Mouse (Mus musculus): Measurements from ENCODE around the gene Slc23a3.

Slc23a3 gene

GRCm38 (mm10) chr1:75133421-75134207 lies at the start of gene Slc23a3:
Gene Slc23a3 (minus strand): TSS chr1:75133890.
- DNase-seq (ENCODE audit: low read depth, low spot score): no peak

GRCm38 (mm10) chr1:75182160-75182559 lies 48.5 kb upstream of the Slc23a3 start:
- DNase-seq (ENCODE audit: low read depth, low spot score): no peak

DNA sequence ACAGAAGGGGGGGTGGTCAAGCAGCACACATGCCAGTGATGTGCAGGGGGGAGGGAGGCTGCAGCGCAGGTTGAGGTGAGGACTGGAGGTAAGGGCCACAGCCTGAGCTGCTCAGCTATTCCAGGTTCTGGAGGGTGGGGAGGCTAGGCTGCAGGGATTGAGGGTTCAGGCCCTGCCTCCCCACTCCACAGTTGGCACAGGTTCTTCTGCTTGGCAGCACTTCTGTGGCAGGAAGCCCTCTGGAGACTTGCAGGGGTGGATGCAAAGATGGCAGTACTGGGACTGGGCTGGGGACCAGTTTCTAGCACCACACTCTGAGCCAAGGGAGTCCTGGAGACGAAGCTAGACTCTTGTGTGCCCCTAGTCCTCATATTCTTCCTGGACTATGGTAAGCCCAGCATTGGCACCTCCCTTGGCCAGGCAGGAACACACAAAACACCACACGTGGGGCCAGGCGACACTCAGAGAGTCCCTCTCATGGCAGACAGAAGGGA lies 47.7 kb upstream of the Slc23a3 start:
- no peak for DNase-seq (ENCODE audit: low read depth, low spot score)

- no peak for DNase-seq (ENCODE audit: low read depth, low spot score)
These were observed 47.1 kb upstream of the Slc23a3 start for GRCm38 (mm10) chr1:75180741-75181140.

GRCm38 (mm10) chr1:75180105-75180590 lies 46.5 kb upstream of the Slc23a3 start, which contains the start of gene Abcb6:
Gene Abcb6 (minus strand): TSS chr1:75180392.
- DNase-seq (ENCODE audit: low read depth, low spot score): peak; percentile 80

DNA sequence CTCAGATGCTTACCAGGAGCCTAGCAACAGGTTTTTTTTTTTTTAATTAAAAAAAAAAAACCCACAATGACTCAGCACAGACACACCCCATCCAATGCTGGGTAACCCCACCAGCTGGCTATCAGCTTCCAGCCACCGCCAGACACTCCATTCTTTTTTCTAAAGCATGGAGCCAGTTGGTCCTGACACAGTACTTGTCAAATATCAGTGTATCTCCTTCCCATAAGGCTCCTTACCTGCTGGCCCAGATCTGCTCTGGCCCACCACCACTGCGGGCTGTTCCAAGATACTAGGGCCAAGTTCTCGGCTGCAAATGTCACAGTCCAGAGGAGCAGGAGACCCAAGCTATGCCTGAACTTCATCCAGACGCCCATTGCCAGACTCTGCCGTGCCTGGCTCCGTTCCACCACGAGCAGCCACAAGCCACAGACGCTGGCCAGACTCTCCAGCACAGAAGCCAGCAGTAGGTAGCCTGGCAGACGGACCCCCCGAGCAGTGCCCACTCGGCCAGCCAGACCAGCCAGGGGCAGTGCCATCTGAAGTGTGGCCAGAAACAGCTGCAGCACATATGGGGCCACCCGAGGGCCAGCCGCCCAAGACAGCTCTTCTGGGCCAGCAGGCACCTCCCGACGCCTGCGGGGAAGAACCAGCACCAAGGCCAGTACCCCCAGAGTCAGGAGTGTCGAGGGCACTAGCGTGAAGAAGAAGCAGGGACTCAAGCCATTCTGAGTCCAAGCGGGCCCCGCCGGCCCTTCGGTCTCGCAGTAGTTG lies 45.8 kb upstream of the Slc23a3 start:
- no peak for DNase-seq (ENCODE audit: low read depth, low spot score)

- peak; percentile 97 for DNase-seq (ENCODE audit: low read depth, low spot score)
These were observed 35.1 kb upstream of the Slc23a3 start, which contains the start of gene Zfand2b for GRCm38 (mm10) chr1:75168472-75169464. Gene Zfand2b (plus strand): TSS chr1:75168646.

- DNase-seq (ENCODE audit: low read depth, low spot score): no peak
These were observed 34.4 kb upstream of the Slc23a3 start for GRCm38 (mm10) chr1:75168093-75168471.

DNA sequence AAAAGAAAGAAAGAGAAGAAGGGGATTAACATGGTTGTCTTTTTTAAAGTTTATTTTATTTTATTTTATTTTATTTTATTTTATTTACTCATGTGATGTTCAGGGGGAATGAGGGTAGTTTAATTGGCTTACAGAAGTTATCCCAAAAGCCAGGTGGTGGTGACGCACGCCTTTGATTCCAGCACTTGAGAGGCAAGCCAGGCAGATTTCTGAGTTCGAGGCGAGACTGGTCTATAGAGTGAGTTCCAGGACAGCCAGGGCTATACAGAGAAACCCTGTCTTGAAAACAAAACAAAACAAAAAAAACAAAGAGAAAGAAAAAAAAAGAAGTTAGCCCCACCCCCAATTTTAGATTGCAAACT lies 26.5 kb upstream of the Slc23a3 start:
- DNase-seq (ENCODE audit: low read depth, low spot score): no peak

DNA sequence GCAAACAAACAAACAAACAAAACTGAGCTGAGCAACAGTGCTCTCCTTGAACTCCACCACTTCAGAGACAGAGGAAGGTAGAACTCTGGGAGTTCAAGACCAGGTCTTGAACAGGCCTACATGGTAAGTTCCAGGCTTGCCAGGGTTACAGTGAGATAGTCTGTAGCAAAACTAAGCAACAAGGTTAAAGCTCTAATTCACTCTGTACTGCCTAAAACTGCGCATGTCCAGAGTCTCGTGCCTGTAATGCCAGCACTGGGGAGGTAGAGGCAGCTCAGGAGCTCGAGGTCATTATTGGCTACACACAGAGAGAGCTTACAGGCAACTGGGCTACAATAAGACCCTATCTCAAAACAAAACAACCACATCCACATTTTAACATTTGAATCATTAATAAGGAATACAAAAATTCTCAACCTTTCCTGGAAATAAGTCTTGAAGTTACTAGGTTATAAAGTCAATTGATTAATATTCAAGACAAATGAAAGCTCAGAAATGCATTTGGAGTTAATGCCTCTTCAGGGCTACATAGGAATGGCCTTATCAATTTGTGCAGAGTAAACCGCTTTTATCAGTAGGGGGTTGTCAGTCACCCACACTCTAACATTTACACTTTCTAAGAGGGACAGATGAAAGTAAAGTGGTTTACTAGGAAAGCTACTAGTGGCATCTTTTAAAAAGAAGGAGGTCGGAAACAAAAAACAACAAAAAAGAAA lies 26.0 kb upstream of the Slc23a3 start:
- no peak for DNase-seq (ENCODE audit: low read depth, low spot score)

- no peak for DNase-seq (ENCODE audit: low read depth, low spot score)
These were observed 25.3 kb upstream of the Slc23a3 start for GRCm38 (mm10) chr1:75158990-75159389.

DNA sequence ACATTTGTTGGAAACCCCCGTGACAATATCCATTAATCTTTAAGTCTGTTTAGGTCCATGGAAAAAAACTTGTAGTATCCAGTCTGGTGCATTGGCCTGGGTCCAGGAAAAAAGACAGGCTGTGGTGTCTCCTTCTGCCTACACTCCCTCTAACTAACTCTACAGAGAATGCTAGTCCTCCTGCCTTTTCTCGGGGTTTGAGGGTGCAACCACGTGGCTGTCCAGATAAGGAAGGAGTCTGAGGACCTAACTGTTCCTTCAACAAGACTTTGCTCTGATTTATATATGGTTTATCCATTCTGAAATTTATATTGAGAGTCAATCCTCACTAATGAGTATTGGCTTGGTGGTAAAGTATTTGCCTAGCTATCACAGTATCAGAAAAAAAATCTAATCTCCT lies 22.1 kb upstream of the Slc23a3 start:
- no peak for DNase-seq (ENCODE audit: low read depth, low spot score)

- DNase-seq (ENCODE audit: low read depth, low spot score): no peak
These were observed 15.0 kb upstream of the Slc23a3 start for GRCm38 (mm10) chr1:75148727-75149126.

DNA sequence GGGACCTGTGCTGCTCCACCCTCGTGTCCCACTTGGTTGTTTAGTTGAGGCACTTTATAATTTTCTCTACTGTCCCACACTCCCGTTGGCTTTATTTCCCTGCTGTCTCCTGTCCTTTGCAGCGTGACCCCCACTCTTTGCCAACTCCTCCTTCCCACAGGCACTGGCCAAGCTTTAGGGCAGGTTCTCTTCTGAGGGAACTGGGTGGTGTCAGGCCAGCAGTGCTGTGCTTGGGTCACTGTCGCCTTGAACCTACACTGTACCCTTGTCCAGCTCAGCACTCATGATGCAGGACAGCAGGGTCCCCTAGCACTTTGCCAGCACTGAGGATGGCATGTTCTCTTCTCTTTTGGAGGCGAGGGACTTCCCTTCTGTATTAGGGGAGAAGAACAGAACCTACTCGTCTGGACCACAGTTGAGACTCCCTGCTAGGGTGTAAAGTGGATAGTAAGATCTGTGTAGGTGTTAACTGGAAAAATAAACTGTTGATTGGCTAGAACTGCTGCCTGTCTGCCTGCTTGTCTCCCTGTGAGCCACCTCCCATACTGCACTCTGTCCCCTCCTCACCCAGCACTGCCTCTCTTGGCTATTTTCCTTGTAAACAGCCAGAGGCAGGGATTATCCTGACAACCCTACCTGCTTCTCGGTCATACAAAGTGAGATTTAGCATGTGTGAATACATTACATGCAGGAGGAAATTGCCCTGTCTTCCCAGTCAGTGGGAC lies 13.9 kb upstream of the Slc23a3 start:
- no peak for DNase-seq (ENCODE audit: low read depth, low spot score)

DNA sequence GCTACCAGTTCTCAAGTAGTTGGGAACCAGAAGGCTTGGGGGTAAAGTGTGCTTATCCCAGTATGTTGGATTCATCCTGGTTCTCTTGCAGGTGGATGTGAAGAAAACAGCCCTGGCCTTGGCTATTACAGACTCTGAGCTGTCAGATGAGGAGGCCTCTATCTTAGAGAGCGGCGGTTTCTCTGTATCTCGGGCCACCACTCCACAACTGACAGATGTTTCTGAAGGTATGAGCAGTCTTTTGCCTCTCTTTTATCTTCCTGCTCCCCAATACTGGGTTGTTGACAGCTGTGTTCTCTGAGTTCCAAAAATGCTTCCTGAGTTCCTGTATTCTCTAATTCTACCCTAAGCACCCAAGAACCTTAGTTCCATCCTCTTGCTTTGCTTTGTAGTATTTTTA lies 11.9 kb upstream of the Slc23a3 start:
- no peak for DNase-seq (ENCODE audit: low read depth, low spot score)

DNA sequence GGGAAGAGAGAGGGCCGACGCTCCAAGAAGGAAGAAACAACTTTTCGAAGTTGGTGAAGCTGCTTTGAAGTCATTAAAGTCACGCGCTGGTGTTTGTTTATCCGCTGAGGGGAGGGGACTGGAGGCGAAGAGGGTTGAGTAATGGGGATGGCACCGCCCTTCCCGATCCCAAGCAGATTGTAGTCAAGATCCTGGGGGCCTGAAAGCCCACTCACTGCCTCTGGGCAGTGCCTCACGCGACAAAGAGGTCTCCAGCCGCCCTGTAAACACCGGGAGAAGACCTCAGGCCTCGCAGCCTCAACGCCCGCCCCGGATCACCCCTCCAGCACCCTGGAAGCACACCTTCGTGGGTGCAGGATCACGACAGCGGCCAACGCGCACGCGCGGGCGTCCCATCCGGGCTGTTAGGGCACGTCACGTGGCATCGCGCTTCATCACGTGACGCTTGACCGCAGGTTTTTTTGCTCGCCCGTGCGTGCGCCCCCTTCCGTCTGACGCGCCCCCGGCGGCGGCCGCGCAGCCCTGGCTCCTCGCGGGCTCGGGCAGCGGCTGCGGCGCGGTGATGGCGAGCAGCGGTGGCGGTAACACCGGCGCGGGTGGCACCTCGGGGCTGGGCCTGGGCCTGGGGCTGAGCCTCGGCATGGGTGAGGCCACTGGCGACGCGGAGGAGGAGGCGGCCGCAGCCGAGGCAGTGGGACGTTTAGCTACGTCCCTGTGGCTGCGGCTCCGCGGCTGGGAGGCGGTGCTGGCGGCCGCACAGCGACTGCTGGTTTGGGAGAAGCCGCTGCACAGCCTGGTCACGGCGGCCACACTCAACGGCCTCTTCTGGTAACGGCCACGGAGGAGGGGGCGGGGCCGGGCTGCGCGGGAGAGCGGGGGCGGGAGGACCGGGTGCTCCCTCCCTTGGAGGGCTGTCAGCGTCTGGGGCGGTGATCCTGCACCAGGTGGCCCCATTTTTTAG lies 8.9 kb upstream of the Slc23a3 start, which contains the start of the genes Cnppd1 and Retreg2:
Cnppd1 (minus strand) TSS at position 411 of the 961 bp plus-strand sequence.
Retreg2 (plus strand) TSS at position 478 of the 961 bp plus-strand sequence.
- peak; percentile 92 for DNase-seq (ENCODE audit: low read depth, low spot score)

- DNase-seq (ENCODE audit: low read depth, low spot score): no peak
These were observed 7.9 kb upstream of the Slc23a3 start for GRCm38 (mm10) chr1:75141486-75142190.

GRCm38 (mm10) chr1:75140601-75141190 lies 7.0 kb upstream of the Slc23a3 start:
- no peak for DNase-seq (ENCODE audit: low read depth, low spot score)
